Mouse (Mus musculus): ENCODE measurements around the gene Vmn1r188.
"Not testable (repeated sequence)": the region's sequence is repeated elsewhere in the genome, so short reads cannot be mapped to it uniquely, and the experiment has no call there.

Gene Vmn1r188

GRCm38 (mm10) chr13:22049737-22050440 lies 34.4 kb upstream of the Vmn1r188 start:
- no peak for DNase-seq (ENCODE audit: low spot score in 2 of 2)

- peak; percentile 74 to 91 for DNase-seq (ENCODE audit: low spot score in 2 of 2)
These were observed 33.4 kb upstream of the Vmn1r188 start for GRCm38 (mm10) chr13:22050591-22051522.

DNA sequence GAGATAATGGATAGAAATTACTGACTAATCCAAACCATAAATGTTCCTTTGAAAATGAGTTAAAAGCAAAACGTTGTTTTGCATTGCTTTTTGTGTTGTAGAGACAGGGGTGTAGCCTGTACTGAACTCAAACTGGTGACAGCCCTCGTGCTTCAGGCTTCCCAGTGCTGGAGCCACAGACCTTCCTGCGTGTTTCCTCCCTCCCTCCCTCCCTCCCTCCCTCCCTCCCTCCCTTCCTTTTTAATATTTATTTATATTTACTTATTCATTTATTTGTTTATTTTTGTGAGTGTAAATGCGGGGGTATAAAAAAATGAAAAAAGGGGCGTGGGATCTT lies 32.7 kb upstream of the Vmn1r188 start:
- no peak for DNase-seq (ENCODE audit: low spot score in 2 of 2)

- no peak for DNase-seq (ENCODE audit: low spot score in 2 of 2)
These were observed 30.5 kb upstream of the Vmn1r188 start for GRCm38 (mm10) chr13:22053754-22054153.

DNA sequence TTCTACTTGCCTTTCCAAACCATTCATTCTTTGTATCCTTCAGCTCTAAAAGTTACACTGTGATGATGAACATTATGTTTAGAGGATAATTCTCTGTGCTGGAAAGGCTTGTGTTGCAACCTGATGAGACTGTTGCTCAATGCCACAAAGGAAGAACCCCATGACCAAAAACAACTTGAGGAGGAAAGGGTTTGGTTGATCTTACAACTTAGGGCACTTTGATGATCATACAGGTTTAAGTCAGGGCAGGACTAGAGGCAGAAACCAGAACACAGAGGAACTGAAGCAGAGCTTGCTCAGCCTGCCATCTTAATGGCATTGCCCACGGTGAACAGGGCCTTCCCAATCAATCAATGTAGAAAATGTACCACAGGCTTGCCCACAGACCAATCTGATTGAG lies 22.8 kb upstream of the Vmn1r188 start:
- DNase-seq (ENCODE audit: low spot score in 2 of 2), result no peak

GRCm38 (mm10) chr13:22063468-22063867 lies 20.8 kb upstream of the Vmn1r188 start:
- DNase-seq (ENCODE audit: low spot score in 2 of 2), result no peak

DNA sequence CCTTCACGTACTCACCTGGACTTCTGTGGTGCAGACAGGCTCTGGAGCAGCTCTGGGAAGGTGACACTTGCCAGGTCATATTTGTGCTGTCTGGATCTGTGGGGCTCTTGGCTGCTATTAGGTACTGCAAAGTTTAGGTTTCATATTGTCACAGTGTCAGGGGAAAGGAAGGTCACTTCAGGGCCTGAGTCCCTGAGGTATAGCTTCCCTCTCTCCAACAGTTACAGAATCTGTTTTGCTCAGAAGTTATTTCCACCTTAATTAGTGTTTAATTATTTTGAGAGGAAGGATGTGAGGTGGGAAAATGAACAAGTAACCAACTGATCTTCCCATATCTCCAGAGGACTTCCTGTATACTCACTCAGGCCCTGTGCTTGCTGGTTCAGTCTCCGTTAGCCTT lies 21.5 kb downstream of the Vmn1r188 start, which contains the start of gene Vmn1r189:
Vmn1r189 (minus strand) TSS at position 101 of the 400 bp plus-strand sequence.
- DNase-seq (ENCODE audit: low spot score in 2 of 2), result not testable (repeated sequence)

GRCm38 (mm10) chr13:22136495-22137293 lies 52.5 kb downstream of the Vmn1r188 start:
- DNase-seq (ENCODE audit: low spot score in 2 of 2), result not testable (repeated sequence)
